Mouse (Mus musculus): ENCODE measurements around the gene March8.

GRCm38 (mm10) chr6:116381605-116382004, 43.8 kb downstream of the March8 start:
- TF ChIP-seq CTCF (IDR thresholded peaks at IDR 0.05; ENCODE audit: low read depth) (no peak), EP300 (optimal IDR thresholded peaks at IDR 0.05) (no peak)

All from stomach, postnatal 0 days (tissue).